Comparison of ENCODE assay signal across 19 mouse cellular contexts in the genomic region with DNA sequence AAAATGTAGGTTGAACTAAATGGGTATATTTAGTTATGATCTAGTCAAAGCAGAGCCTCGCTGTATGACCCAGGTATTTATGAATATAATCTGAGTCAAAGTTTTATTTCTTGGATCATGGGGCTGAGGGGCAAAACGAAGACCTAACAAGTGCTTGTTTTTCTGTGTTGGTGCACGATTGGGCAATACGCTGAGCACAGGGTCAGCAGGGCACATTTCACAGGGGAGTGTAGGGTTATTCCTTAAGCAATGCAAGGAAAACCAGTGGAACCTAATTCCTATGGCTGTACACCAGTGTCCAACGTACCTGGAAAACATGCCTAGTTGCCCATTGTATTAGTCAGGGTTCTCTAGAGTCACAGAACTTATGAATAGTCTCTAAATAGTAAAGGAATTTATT.
"Had no signal": no experiment of that assay in that cellular context is flagged by ENCODE, and none has a peak within 500 bp of the region (broad histone marks: within the 10 kb centered on the region; RNA-seq: fewer than 3 reads in every experiment).

No protein-coding gene starts in this region.

- H3K9me3 ChIP-seq: midbrain, embryonic 10.5 days; midbrain, embryonic 12.5 days; neural tube, embryonic 13.5 days; neural tube, embryonic 15.5 days had no signal

- H3K9ac ChIP-seq: lung, embryonic 14.5 days; midbrain, embryonic 12.5 days; neural tube, embryonic 13.5 days; neural tube, embryonic 15.5 days had no signal

- H3K27ac ChIP-seq: midbrain, embryonic 10.5 days; midbrain, embryonic 12.5 days; neural tube, embryonic 13.5 days; neural tube, embryonic 15.5 days had no signal

- ATAC-seq: midbrain, embryonic 16.5 days had no signal

- H3K4me1 ChIP-seq: midbrain, embryonic 10.5 days; midbrain, embryonic 12.5 days; neural tube, embryonic 13.5 days; neural tube, embryonic 15.5 days had no signal

- H3K4me2 ChIP-seq: lung, embryonic 14.5 days; midbrain, embryonic 12.5 days; neural tube, embryonic 13.5 days; neural tube, embryonic 15.5 days had no signal

- H3K36me3 ChIP-seq: midbrain, embryonic 10.5 days; midbrain, embryonic 12.5 days; neural tube, embryonic 13.5 days; neural tube, embryonic 15.5 days had no signal

- H3K4me3 ChIP-seq: midbrain, embryonic 10.5 days; midbrain, embryonic 12.5 days; myocyte; neural tube, embryonic 13.5 days; neural tube, embryonic 15.5 days had no signal

- H3K27me3 ChIP-seq: midbrain, embryonic 12.5 days; neural tube, embryonic 13.5 days; neural tube, embryonic 15.5 days had no signal

- DNase-seq: lung, adult 18-20 months; lung, embryonic 14.5 days; lung, postnatal 10 days; lung, postnatal 4 days; midbrain, embryonic 14.5 days; retina, postnatal 1 day; right cerebral cortex, adult 18-20 months; right cerebral cortex, postnatal 25 days; right cerebral cortex, postnatal 4 days; spleen, adult 18-20 months; thymus, adult 18-20 months; thymus, postnatal 14 days; thymus, postnatal 36 days had no signal
